Mouse (Mus musculus): ENCODE data around the gene Cfap43. TPM values are rescaled to one million over a fixed set of nuclear protein-coding genes. Genes with fewer than 3 reads are reported as not detected.
A peak's percentile ranks its signal among the peaks of the same experiment; 100 is the strongest.

The Cfap43 gene
- total and polyA plus RNA-seq, 3 experiments = 3.2 to 12.7 (median 11.7) TPM

DNA sequence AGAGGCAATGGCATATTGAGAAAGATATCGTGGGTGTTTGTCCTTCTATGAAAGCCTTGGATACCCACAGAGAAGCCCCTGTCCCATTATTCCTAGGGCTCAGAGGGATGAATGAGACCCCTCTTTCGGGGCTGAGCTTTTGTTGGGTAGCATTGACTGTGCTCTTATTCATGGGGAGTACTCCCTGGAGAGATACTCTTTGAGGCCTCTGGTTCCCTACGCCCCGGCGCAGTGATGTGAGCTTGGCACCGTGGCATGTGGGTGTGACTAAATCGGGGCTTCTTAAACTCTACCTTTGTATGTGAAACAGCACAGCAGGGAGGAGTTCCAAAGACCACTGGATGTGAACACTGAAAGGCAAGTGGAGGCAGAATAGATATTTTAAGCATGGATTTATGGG, 122.4 kb downstream of the Cfap43 start:
- dilution Hi-C loops (cut with MboI; ENCODE audit: extremely low pct_ligation_motif_present, extremely low pct_unique_long_range_greater_than_20kb, low sequenced_read_pairs) (no loop called here), in situ Hi-C loops (cut with MboI; ENCODE audit: low pct_ligation_motif_present, low pct_unique_long_range_greater_than_20kb, low sequenced_read_pairs) (loop anchor here (10.0 kb wide), 2 partner anchors 142 to 282 kb away; no protein-coding TSS in a partner anchor)
- Histone ChIP-seq H3K4me3 (replicated peaks in 1 of 3; ENCODE audit: low read depth in 2 of 3, low read length in 2 of 3, poor library complexity in 1 of 3) (no peak overlapping the region), H3K9ac (ENCODE audit: insufficient read depth, low read depth) (no peak overlapping the region), H3K27me3 (replicated peaks) (no peaks in the 10 kb centered on the region), H3K27ac (ENCODE audit: insufficient read depth, low read depth) (no peak overlapping the region), H3K36me3 (replicated peaks in 1 of 2; ENCODE audit: control insufficient read depth in 1 of 2, insufficient read depth in 1 of 2, low read length in 1 of 2) (no peaks in the 10 kb centered on the region), H3K79me2 (replicated peaks; ENCODE audit: control insufficient read depth, extremely low read depth, insufficient read depth, poor library complexity, severe bottlenecking) (no peaks in the 10 kb centered on the region), H3K4me1 (ENCODE audit: control insufficient read depth in 1 of 2, insufficient read depth in 2 of 2) (peaks cover 3 to 20% of the 10 kb centered on the region in 2 experiments), H3K4me2 (ENCODE audit: insufficient read depth, low read depth, poor library complexity, severe bottlenecking) (no peak overlapping the region), H3K9me3 (replicated peaks; ENCODE audit: low read length) (no peaks in the 10 kb centered on the region)
- no peak for DNase-seq (ENCODE audit: extremely low read depth)
- TF ChIP-seq CHD1 (IDR thresholded peaks at IDR 0.05; ENCODE audit: low read depth, low read length) = no peak

DNA sequence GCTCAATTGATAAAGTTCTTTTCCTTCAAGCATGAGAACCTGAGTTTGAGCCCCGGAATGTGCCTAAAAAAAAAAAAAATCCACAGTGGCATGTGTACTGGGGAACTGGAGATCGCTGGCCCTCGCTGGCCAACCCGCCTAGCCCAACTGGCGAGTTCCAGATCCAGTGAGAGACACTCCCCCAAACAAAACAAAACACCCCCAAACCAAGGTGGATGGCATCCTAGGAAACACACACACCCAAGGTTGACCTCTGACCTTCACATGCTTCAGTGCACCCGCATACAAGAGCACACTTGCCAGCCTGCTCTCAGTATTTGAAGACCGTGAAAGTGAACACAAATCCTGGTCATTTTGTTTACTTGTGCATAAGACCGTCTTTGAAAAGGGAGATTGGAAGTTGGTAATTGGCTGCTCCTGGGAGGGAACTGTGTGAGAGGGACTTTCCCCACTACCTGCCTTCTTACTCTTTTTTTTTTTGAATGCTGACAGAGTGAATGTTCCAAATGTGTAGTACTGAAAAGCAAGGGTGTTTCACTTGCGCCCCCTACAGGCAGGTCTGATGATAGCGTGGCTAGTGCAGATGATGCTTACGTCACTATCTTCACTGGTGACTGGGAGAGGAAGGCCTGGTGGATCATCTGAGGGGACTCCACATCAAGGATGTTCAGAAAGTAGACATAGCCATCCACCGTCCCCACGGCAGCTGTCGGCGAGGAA, 123.9 kb downstream of the Cfap43 start:
- in situ Hi-C loops (cut with MboI; ENCODE audit: low pct_ligation_motif_present, low pct_unique_long_range_greater_than_20kb, low sequenced_read_pairs) = loop anchor here (10.0 kb wide), 2 partner anchors 140 to 280 kb away; no protein-coding TSS in a partner anchor
- peak overlapping the region in 1 of 3 experiments; percentile 9 for H3K4me3 ChIP-seq (replicated peaks in 1 of 3; ENCODE audit: low read depth in 2 of 3, low read length in 2 of 3, poor library complexity in 1 of 3)
- peaks cover 3 to 20% of the 10 kb centered on the region in 2 experiments for H3K4me1 ChIP-seq (ENCODE audit: control insufficient read depth in 1 of 2, insufficient read depth in 2 of 2)

More for the DNA sequence above, 123.9 kb downstream of the Cfap43 start:
- peak; percentile 94 for DNase-seq (ENCODE audit: extremely low read depth)
- Histone ChIP-seq H3K4me2 (ENCODE audit: insufficient read depth, low read depth, poor library complexity, severe bottlenecking) (peak overlapping the region; percentile 69; the same call in 1 of the 2 replicates), H3K9me3 (replicated peaks; ENCODE audit: low read length) (no peaks in the 10 kb centered on the region), H3K79me2 (replicated peaks; ENCODE audit: control insufficient read depth, extremely low read depth, insufficient read depth, poor library complexity, severe bottlenecking) (no peaks in the 10 kb centered on the region), H3K9ac (ENCODE audit: insufficient read depth, low read depth) (no peak overlapping the region), H3K27me3 (replicated peaks) (no peaks in the 10 kb centered on the region), H3K36me3 (replicated peaks in 1 of 2; ENCODE audit: control insufficient read depth in 1 of 2, insufficient read depth in 1 of 2, low read length in 1 of 2) (no peaks in the 10 kb centered on the region), H3K27ac (ENCODE audit: insufficient read depth, low read depth) (no peak overlapping the region)
- dilution Hi-C loops (cut with MboI; ENCODE audit: extremely low pct_ligation_motif_present, extremely low pct_unique_long_range_greater_than_20kb, low sequenced_read_pairs) = no loop called here
- TF ChIP-seq CTCF (conservative IDR thresholded peaks at IDR 0.05 in 1 of 2, IDR thresholded peaks at IDR 0.05 in 1 of 2; ENCODE audit: low read depth in 2 of 2, low read length in 2 of 2) = peak; percentile 90 to 91
- TF ChIP-seq USF1 (IDR thresholded peaks at IDR 0.05; ENCODE audit: low read depth, low read length) = no peak
- TF ChIP-seq ELF1 (IDR thresholded peaks at IDR 0.05; ENCODE audit: low read depth, low read length) = 0 out of 2 replicates have a peak, but pooled peaks have one; percentile 13
- 0 out of 2 replicates have a peak, but pooled peaks have one; percentile 8 for TF ChIP-seq JUN (IDR thresholded peaks at IDR 0.05; ENCODE audit: insufficient read depth, low read depth, low read length)
- no peak for TF ChIP-seq BHLHE40 (IDR thresholded peaks at IDR 0.05; ENCODE audit: low read depth, low read length)
- no peak for TF ChIP-seq NELFE (IDR thresholded peaks at IDR 0.05; ENCODE audit: low read depth, low read length)
- TF ChIP-seq EP300 (IDR thresholded peaks at IDR 0.05; ENCODE audit: low read length) = no peak
- no peak for TF ChIP-seq USF2 (conservative IDR thresholded peaks at IDR 0.05; ENCODE audit: low read depth, low read length)
- peak; percentile 86 for TF ChIP-seq RAD21 (IDR thresholded peaks at IDR 0.05; ENCODE audit: low read depth, low read length)
- TF ChIP-seq TCF12 (IDR thresholded peaks at IDR 0.05; ENCODE audit: low read depth, low read length) = no peak
- no peak for TF ChIP-seq ZKSCAN1 (IDR thresholded peaks at IDR 0.05; ENCODE audit: borderline replicate concordance, low read depth, low read length)
- no peak for TF ChIP-seq MXI1 (IDR thresholded peaks at IDR 0.05; ENCODE audit: low read depth, low read length)
- no peak for TF ChIP-seq E2F4 (IDR thresholded peaks at IDR 0.05; ENCODE audit: insufficient replicate concordance, low read depth, low read length)
- TF ChIP-seq ETS1 (conservative IDR thresholded peaks at IDR 0.05; ENCODE audit: low read depth, low read length) = 0 out of 2 replicates have a peak, but pooled peaks have one; percentile 6
- TF ChIP-seq MAX (IDR thresholded peaks at IDR 0.05; ENCODE audit: low read length) = no peak
- TF ChIP-seq SMC3 (IDR thresholded peaks at IDR 0.05; ENCODE audit: low read depth, low read length) = peak; percentile 75
- TF ChIP-seq SIN3A (IDR thresholded peaks at IDR 0.05; ENCODE audit: low read length) = no peak
- TF ChIP-seq ZMIZ1 (IDR thresholded peaks at IDR 0.05; ENCODE audit: low read depth, low read length) = no peak
- TF ChIP-seq MAFK (IDR thresholded peaks at IDR 0.05; ENCODE audit: insufficient replicate concordance, low read length) = no peak
- TF ChIP-seq UBTF (IDR thresholded peaks at IDR 0.05; ENCODE audit: low read depth, low read length) = no peak
- no peak for TF ChIP-seq JUND (conservative IDR thresholded peaks at IDR 0.05; ENCODE audit: low read depth, low read length)
- peak; percentile 98 for TF ChIP-seq ZNF384 (IDR thresholded peaks at IDR 0.05; ENCODE audit: low read depth, low read length)
- no peak for TF ChIP-seq TBP (conservative IDR thresholded peaks at IDR 0.05; ENCODE audit: low read depth, low read length)
- TF ChIP-seq POLR2AphosphoS2 (IDR thresholded peaks at IDR 0.05; ENCODE audit: low read depth, low read length) = no peak
- peak; percentile 40; the same call in 1 of the 2 replicates for TF ChIP-seq IRF4 (IDR thresholded peaks at IDR 0.05; ENCODE audit: low read depth, low read length)
- no peak for TF ChIP-seq RCOR1 (conservative IDR thresholded peaks at IDR 0.05; ENCODE audit: low read depth, low read length)
- 0 out of 2 replicates have a peak, but pooled peaks have one; percentile 45 for TF ChIP-seq MAZ (IDR thresholded peaks at IDR 0.05; ENCODE audit: low read depth, low read length)
- no peak for TF ChIP-seq CHD1 (IDR thresholded peaks at IDR 0.05; ENCODE audit: low read depth, low read length)
- peak; percentile 71; the same call in 1 of the 2 replicates for TF ChIP-seq MYC (IDR thresholded peaks at IDR 0.05; ENCODE audit: low read depth, low read length)
